Mouse (Mus musculus): ENCODE measurements around the gene Rcor2.

DNA sequence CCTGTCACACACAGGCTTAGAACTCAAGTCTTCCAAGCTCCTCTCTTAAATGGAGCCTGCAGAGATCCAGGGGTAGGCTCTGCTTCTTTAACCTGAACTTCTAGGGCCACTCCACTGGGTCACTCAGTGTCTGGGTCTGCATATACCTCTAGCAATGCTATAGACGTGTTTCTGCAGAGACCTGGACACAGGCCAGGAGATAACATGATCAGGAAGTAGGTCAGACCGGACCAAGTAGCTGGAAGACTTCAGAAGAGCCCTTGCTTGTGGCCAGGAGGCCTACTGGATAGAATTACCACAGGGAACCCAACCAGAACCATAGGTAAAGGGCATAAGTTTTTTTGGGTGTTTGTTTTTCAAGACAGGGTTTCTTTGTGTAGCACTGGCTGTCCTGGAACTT lies 22.6 kb downstream of the Rcor2 start:
- TF ChIP-seq POLR2A (IDR thresholded peaks at IDR 0.05; ENCODE audit: control insufficient read depth, low read depth, low read length) (no peak), CTCF (IDR thresholded peaks at IDR 0.05; ENCODE audit: control insufficient read depth, insufficient read depth, insufficient replicate concordance, low read depth, low read length) (no peak)
